Mouse (Mus musculus) frontal cortex, adult (tissue): ENCODE results near the gene Mcm7.
A peak's percentile ranks its signal among the peaks of the same experiment; 100 is the strongest.
"Not testable (repeated sequence)": the region's sequence is repeated elsewhere in the genome, so short reads cannot be mapped to it uniquely, and the experiment has no call there.

Experiments
- ATAC-seq: cut with Nextera tagmentation; 2 replicates; pipeline ENCODE4 v1.9.2; 2017; ENCODE audit warnings: mild to moderate bottlenecking, moderate library complexity, mixed read lengths; ENCODE audit not compliant: low TSS enrichment

Gene Mcm7

GRCm38 (mm10) chr5:138171695-138172491, at the start of gene Mcm7, which contains the start of gene Ap4m1:
Gene Mcm7, minus strand, starts transcription at chr5:138172422.
Gene Ap4m1, plus strand, starts transcription at chr5:138172002.
- peak; percentile 86 for ATAC-seq

GRCm38 (mm10) chr5:138219864-138220263, 47.6 kb upstream of the Mcm7 start:
- ATAC-seq, result no peak

DNA sequence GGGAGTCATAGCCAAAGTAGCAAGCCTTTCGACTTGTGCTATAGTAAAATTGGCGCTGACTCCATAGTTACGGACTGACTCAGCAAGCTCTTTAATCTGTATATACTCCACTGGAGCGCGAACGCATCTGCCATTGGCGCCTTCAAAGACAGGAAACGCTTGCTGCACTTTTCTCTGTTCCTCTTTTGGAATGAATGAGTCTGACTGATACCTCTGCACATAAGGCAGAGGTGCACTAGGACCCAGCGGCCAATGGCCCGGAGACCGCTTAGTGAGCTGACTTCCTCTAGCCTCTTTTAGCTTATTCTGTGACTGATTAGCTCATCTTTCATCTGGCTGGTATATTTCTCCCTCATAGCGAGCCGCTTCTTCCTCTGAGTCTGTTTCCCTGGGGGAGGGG, 44.4 kb upstream of the Mcm7 start:
- ATAC-seq, result not testable (repeated sequence)

DNA sequence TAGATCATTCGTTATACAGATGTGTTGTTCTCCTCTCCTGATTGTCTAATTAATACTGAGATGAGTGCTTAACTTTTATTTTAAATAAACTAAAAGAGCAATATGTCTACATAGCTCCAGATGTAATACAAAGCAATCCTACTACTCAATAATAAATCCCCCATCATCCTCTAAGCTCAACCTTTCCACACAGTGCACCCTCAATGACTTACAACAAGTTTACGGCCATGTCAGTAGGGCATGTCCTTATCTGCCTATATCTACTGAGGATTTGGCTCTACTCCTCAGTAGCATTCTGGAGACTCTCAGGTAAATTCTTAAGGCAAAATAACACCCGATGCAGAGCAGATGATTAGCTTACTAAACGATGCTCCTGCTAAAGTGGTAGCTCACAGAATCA, 35.7 kb upstream of the Mcm7 start:
- ATAC-seq, result no peak

DNA sequence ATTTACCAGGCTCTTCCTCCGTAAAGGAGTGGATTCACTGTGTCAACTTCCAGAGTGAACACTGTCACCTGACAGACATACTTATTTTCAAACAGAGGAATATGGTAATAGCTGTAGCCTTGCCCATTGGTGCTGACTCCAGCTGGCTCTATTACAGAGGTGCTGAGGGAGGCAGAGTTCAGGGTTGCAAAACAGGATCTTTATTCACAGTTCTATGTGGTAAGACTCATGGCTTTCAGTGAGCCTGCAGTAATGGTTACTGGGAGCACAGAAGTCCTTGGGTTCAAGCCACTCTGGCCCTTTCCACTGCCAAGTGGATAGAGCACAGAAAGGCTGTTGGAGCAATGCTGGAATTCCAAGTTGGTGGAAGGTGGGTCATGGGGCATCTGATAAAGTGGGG, 35.0 kb upstream of the Mcm7 start:
- no peak for ATAC-seq

GRCm38 (mm10) chr5:138202086-138202485, 29.9 kb upstream of the Mcm7 start:
- no peak for ATAC-seq

- ATAC-seq, result peak; percentile 55; the same call in 1 of the 2 replicates
Observed at GRCm38 (mm10) chr5:138199576-138199975, 27.4 kb upstream of the Mcm7 start.

DNA sequence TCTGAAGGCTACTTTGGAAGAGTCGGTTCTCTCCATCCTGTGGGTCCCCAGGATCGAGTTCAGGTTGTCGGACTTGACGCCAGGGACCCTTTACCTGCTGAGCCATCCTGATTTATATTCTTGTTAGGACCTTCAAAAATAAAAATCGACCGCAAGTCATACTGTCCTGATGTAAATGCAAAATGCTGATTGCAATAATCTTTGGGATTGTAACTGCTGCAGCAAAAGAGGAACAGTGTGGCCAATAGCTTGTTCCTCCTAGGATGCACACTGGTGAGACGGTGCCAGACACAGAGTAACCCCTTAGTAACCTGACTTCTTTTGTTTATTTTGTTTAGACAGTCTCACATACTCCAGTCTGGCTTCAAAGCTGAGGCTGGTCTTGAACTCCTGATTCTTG, 23.2 kb upstream of the Mcm7 start:
- ATAC-seq, result no peak

DNA sequence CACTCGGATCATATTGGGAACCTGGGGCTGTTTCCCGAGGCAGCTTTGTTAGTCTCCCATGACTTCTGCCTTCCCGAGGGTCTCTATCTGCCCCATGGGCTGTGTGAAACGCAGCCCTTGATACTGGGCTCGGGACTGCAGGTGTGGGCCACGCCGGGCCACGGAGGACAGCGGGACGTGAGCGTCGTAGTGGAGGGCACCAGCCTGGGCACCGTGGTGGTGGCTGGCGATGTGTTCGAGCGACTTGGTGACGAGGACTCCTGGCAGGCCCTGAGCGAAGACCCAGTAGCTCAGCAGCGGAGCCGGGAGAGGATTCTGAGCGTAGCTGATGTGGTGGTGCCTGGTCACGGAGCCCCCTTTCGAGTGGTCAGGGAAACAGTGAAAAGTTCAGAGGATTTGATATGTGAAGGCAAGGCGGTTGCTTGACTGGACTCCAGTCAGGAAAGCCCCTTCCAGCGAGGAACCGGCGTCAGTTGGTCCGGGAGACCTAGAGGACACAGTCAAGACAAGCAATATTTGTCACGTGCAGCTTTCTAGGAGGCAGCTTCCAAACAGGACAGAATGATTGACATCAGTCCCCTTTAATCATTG, 22.6 kb upstream of the Mcm7 start:
- ATAC-seq, result peak; percentile 51

DNA sequence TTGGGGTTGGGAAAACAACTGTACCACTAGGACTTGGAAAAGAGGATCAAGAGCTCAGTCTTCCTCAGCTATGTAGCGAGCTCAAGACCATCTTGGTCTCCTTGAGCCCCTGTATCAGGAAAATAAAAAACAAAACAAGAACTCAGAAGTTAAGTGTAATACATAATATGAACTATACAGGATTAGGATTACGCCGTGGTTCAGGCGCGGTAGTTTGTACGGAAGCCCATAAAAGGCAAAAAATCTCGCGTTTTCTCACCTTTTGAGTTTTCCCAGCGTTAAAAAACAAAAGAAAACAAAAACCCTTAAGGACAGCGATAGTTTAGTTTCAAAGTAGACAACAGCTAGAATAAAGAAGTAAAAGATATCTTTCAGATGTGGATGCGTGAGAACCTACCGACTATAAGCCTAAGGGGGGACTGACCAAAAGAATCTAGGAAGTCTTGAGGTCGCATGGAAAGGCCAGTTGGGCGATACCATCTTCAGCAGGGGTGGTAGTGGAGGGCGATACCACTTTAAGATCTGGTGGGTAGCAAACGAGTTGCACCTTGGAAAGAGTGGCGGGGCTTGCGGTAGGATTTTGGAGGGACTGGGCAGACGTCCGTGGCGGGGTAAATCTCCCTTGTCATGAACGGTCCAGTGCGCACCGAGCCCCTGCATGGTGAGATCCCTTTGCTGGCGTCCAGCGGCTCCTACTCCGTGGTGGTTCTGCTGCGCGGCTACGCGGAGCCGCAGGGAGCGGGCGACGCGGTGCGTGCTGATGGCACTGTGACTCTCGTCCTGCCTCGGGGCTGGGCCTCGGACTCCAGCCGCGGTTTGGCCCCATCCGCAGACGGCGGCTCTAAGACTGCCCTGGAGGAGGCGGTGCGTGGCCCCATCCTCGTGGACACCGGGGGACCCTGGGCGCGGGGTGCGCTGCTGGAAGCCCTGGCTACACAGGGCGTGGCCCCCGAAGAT, 21.8 kb upstream of the Mcm7 start, which contains the start of gene Mblac1:
Gene Mblac1 (plus strand): TSS at position 544 of the 957 bp plus-strand sequence.
- peak; percentile 93 for ATAC-seq

- ATAC-seq, result peak; percentile 95
Observed at GRCm38 (mm10) chr5:138187661-138188306, 15.6 kb upstream of the Mcm7 start.

DNA sequence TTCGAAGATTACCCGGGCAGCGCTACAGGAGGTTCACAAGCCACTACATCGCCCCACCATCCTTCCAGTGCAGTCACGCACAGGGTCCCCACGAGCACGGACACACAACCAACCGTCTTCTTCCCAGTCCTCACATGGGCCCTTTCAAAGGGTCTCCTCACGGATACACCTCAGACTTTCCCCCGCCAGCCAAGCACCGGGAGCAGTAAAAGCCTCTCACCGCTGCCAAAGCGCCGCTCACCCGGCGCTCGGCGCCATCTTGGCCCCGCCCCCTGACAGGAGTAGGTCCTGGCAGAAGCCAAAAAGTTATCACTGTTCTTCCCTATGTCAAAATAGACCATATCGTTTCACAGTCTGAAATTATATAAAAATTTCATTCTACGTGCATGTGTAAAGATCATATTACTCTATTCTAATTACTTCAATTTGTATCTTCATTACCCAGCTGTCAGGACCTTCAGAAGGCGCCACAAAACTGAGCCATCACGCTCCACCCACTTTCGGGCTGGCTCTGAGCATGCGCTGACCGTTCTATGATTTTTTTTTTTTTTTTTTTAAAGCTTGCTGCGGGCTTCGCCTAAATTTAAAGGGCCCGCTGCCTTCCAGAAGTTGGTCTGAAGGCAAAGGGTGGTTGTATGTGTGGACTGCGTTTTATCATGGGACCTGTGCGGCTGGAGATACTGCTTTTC, 14.9 kb upstream of the Mcm7 start, which contains the start of the genes Taf6 and Cnpy4:
Gene Taf6 (minus strand): TSS at position 502 of the 689 bp plus-strand sequence.
Gene Cnpy4 (plus strand): TSS at position 536 of the 689 bp plus-strand sequence.
- peak; percentile 66 for ATAC-seq

GRCm38 (mm10) chr5:138173217-138173616, 995 bp upstream of the Mcm7 start:
- ATAC-seq, result no peak

- peak; percentile 66 for ATAC-seq
Observed at GRCm38 (mm10) chr5:138170936-138171561, 1.2 kb downstream of the Mcm7 start.

GRCm38 (mm10) chr5:138165594-138165993, 6.6 kb downstream of the Mcm7 start:
- ATAC-seq, result no peak

- no peak for ATAC-seq
Observed at GRCm38 (mm10) chr5:138163610-138164009, 8.6 kb downstream of the Mcm7 start.

GRCm38 (mm10) chr5:138163046-138163445, 9.2 kb downstream of the Mcm7 start:
- no peak for ATAC-seq

GRCm38 (mm10) chr5:138160842-138161665, 11.2 kb downstream of the Mcm7 start, which contains the start of gene Cops6:
Gene Cops6, plus strand, starts transcription at chr5:138161071.
- peak; percentile 94 for ATAC-seq

DNA sequence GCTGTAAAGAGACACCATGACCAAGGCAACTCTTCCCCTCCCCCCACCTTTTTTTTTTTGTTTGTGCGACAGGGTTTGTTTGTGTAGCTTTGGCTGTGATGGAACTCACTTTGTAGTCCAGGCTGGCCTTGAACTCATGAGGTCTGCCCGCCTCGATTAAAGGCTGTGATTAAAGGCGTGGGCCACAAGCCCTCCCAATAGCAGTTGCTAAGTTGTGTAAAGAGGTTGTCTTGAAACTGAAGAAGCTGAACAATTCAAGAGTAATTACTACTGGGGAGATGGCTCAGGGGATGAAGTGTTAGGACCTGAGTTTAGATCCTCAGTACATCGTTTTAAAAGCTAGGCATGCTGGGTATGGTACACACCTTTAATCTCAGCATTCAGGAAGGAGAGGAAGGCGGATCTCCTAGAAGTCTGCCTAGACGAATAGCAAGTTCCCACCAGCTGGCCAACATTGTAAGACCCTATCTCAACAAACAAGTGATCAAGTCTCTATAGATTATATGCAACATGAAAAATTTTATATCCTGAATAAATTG, 11.9 kb downstream of the Mcm7 start:
- ATAC-seq, result no peak
